Mouse (Mus musculus): ENCODE data around the gene Prr15l.

DNA sequence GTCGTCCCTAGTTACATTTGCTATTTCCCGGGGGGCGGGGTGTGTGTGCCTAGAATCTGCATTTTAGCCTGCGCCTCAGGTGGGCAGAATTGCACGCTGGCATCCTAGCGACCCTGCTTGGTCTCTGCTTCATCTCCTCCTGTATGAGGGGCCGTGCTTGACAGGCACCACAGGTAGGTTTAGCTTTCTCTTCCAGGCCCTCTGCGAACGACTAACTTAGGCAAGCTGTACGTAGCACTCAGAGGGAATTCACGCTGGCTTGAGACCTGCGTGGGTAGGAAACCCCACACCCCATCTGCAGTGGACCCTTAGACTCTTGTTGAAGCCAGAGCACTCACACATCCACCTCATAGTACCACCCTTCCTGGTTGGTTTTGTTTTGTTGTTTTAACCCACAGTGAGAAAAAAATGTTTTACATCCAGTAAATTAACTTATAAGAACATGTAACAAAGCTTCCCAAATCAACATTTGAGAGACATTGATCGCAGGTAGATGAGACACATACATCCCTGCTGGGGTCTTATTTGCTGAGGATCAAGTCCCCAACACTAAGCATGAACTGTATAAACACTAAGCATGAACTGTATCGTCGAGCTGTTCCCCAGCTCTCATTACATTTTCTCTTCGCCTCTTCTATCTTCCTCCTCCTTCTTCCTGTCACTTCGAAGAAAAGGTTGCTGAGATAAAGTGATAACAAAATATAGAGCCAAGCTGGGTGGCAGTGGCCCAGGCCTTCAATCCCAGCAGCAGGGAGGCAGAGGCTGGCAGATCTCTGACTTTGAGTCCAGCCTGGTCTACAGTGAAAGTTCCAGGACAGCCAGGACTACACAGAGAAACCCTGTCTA, 50.7 kb downstream of the Prr15l start:
- TF ChIP-seq CTCF (IDR thresholded peaks at IDR 0.05; ENCODE audit: low read depth): no peak
- no peak for TF ChIP-seq EP300 (IDR thresholded peaks at IDR 0.05; ENCODE audit: low read depth)

Measured in liver, embryonic 14.5 days (tissue).